Mouse (Mus musculus): ENCODE data around the gene Rpgrip1.
"Not testable (repeated sequence)": the region's sequence is repeated elsewhere in the genome, so short reads cannot be mapped to it uniquely, and the experiment has no call there.

The Rpgrip1 gene

DNA sequence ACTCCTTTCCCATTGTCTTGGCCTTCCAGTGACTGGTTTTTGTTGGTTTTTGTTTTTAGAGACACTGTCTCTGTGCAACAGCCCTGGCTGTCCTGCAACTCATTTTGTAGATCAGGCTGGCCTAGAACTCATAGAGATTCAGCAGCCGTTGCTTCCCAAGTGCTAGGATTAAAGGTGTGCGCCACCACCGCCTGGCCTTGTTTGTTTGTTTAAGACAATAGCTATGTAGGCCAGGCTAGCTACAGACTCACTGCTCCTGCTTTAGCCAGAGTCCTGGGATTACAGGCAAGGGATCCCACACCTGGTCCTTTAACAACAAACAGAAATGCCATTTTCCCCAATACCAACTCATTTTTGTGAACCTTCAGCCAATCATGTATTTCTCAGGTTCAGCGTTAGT, at the start of gene Rpgrip1:
Gene Rpgrip1 (plus strand): TSS at position 359 of the 400 bp plus-strand sequence.
- DNase-seq (ENCODE audit: low spot score), result no peak

DNA sequence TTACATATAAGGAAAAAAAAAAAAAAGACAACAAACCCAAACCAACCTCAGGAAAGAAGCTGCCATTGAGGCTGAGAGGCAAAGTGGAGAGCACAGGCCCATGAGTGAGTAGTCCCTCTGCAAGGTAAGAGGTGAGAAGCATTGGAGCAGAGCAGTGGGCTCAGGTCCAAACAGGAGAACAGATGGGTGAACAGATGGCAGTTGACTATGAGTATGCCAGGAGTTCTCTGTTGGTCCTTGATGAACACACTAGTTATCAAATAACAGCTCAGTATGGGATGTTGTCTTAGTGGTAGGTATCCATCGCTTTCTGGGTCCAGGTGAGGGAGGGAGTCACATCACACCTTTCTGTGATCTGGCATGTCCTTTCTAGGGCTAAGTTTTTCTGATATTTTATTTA, 49.7 kb upstream of the Rpgrip1 start:
- no peak for DNase-seq (ENCODE audit: low spot score)

- DNase-seq (ENCODE audit: low spot score), result no peak
Observed at GRCm38 (mm10) chr14:52061798-52062197, 48.7 kb upstream of the Rpgrip1 start.

DNA sequence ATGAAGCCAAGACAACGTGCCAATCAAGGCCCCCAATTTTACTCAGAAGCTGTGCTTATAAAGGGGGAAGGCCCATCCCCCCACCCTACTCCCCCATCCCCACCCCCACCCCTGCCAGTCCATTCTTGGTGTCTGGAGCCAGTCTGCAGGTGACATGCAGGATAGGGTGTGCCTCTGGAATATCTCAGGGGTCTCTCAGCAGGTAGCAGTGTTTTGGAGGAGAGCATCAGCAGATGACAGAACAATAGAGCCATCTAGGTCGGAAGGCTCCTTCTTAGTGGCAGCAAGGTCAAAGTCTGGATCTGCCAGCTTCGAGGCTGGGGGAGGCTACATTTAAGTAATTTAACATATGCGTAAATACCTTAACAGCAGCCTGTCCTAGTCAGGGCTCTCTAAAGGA, 44.4 kb upstream of the Rpgrip1 start:
- no peak for DNase-seq (ENCODE audit: low spot score)

- no peak for DNase-seq (ENCODE audit: low spot score)
Observed at GRCm38 (mm10) chr14:52071599-52072137, 38.8 kb upstream of the Rpgrip1 start.

DNA sequence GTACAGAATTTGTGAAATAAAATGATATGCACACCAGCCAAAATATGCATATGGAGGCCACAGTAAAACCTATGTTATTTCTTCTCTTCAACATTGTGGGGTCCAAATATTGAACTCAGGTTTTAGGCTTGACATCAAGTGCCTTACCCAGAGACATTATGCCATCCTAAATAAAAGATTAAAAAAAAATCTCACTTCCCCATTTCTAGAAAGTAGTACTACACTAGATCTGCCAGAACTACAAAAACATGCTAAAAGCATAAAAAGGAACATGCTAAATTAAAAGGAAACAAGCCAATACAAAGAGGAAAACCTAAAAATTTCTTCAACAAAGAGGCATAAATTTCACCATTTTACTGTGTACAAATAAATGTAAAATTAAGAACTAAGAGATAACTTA, 27.4 kb upstream of the Rpgrip1 start:
- no peak for DNase-seq (ENCODE audit: low spot score)

- DNase-seq (ENCODE audit: low spot score), result no peak
Observed at GRCm38 (mm10) chr14:52094533-52094932, 16.0 kb upstream of the Rpgrip1 start.

DNA sequence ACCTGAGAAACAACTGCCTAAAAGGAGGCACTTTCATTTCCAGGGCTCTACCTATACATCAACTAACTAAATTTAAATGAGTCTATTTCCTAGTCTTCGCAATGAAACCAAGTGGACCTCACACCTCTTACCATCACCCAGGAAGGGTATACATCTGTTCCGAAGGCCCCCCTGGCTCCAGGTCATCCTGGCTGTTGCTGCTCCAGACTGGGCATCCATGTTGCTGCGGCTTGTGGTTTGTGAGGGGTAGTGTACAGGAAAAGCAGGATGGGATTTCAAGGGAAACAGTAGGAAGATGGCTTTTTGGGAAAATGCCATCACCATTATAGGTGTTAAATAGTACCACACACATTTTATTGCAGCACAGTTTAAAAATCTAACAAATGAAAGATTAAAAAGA, 13.3 kb upstream of the Rpgrip1 start:
- not testable (repeated sequence) for DNase-seq (ENCODE audit: low spot score)

DNA sequence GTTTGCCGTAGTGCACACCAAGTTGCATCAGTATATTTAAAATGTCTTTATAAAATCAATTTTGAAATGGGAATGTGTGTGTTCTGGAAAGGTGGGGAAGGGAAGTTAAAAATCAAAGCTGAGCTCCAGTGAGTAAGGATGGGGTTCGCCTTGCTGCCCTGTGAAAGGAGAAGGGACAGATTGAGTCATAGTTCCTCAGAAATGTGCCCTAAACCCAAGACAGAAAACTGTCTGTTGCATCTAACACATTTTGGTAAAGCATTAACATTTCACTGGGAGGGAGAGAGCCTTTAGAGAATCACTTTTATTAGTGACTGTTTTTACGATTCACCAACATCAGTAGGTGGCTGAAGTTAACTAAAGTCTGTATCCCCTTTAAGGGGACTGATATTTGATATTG, 12.1 kb upstream of the Rpgrip1 start:
- not testable (repeated sequence) for DNase-seq (ENCODE audit: low spot score)

DNA sequence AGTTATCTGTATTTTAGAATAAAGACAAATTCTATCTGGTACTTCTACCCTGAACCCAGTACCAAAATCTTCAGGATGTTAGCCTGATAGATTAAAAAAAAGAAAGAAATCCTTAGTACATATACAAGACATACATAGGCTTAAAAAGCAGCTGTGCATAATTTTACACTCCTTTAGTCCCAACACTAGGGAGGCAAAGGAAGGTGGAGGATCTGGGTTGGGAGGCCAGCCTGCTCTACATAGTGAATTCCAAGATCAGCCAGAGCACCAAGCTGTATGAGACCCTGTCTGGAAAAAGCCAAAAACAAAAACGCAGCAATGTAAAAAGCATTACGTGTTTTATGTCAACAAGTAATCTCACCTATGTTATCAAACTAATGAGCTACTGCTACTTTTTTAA, 10.9 kb upstream of the Rpgrip1 start:
- no peak for DNase-seq (ENCODE audit: low spot score)

DNA sequence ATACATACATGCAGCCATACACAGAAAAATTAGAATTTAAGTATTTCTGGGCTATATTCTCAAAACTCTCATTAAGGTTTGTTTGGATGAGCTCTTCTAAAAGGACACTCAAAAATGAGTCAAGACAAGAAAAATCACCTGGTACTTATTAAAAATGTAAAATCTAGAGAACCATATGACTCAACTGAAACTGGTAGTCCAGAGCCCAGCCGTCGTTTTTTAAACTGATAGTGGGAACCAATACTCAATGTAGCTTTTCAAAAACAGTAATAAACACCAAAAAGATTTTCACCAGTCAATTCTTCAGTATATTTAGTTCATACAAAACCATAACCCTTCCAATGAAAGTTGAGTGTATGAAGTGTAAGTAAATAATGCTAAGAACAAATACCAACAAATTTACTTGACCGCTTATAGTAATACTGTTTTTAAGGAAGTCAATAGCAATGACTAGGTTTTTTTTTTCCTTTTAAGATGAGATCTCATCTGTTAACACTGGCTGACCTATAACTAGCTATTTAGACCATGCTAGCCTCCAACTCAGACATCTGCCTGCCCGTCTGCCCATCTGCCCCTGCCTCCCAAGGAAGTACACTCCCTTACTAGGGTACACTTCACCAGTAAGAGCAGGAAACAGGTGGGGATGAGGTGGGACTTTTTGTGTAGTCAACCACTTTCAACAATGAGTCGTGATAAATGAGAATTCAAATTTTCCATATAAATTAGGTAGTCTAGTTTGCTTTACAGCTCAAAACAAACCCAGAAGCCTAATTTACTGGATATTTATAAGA, 10.1 kb upstream of the Rpgrip1 start:
- no peak for DNase-seq (ENCODE audit: low spot score)

- no peak for DNase-seq (ENCODE audit: low spot score)
Observed at GRCm38 (mm10) chr14:52101285-52102157, 9.0 kb upstream of the Rpgrip1 start.

DNA sequence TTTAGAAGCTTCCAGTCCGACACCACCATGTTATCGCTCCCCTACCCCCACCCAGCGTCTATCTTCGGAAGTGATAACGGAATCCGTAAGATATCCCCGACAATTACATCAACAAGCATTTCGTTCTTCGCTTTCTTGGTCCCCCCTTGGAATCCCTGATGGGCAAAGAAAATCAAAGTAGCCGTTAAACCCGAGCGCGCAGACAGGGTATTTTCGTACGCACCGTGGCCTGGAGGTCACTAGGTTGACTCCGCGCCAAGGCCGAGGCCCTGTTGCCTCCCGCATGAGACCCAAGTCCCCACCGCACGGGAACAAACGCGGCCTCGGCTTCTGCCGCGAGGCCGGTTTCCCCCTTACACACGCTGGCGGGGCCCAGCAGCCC, 7.0 kb upstream of the Rpgrip1 start:
- DNase-seq (ENCODE audit: low spot score), result peak; percentile 36

DNA sequence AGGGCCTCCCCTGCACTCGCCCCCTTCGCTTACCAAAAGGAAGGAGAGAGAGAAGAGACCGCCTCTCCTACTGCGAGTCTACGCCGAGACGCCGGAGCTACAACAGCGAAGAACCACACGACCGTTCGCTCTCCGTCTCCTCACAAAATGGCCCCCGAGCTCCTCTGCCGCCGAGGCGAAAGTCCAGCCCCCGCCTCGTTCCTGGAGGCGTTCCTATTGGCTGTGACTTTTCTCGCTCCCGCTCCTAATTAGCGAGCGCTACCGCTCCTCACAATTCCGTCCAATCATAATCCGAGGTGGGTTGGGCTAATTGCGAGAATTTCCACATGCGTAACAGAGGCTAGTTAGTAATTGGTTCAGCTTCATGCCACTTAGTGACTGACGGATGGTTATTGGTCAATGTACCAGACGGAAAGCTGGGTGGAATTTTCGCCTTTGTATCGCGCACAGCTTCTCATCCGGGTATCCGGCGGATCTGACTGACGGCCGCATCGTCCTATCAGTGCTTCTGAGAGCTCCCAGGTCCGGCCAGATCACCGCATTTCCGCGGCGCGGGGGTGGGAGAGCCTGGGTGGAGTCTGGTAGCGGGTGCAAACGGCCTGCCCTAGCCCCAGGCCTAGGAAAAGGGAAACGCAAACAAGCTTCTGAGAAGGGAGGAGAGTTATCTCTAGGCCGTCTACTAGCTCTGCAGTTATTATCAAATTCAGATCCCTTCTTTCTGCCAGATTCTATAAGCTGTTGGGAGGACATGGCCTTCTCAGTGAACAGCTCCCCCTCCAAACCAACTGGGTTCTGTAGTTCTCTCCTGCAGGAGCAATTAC, 6.4 kb upstream of the Rpgrip1 start, which contains the start of gene Hnrnpc:
Gene Hnrnpc (minus strand): TSS at position 173 of the 821 bp plus-strand sequence.
- DNase-seq (ENCODE audit: low spot score), result peak; percentile 100

DNA sequence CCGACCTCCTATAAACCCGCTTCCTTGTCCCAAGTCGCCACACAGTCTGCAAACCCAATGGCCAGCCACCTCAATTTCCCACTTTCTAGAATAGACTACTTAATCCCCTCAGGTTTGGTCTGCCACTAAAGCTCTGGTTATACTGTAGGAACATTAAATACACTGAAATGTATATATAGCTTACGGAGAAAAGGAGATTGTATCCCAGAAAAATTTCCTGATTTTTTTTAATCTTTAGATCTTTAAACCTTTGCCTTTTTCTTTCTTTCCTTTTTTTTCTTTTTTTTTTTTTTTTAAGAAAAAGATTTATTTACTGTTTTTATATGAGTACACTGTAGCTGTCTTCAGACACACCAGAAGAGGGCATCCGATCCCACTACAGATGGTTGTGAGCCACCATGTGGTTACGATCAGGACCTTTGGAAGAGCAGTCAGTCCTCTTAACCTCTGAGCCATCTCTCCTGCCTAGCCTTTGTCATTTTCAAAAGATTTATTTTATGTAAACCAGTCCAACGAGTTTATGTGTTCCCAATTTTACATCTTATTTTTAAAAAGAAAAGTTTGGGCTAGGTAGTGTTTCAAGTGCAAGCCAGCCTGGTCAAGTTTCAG, 5.7 kb upstream of the Rpgrip1 start:
- no peak for DNase-seq (ENCODE audit: low spot score)

GRCm38 (mm10) chr14:52105308-52105707, 5.2 kb upstream of the Rpgrip1 start:
- no peak for DNase-seq (ENCODE audit: low spot score)

DNA sequence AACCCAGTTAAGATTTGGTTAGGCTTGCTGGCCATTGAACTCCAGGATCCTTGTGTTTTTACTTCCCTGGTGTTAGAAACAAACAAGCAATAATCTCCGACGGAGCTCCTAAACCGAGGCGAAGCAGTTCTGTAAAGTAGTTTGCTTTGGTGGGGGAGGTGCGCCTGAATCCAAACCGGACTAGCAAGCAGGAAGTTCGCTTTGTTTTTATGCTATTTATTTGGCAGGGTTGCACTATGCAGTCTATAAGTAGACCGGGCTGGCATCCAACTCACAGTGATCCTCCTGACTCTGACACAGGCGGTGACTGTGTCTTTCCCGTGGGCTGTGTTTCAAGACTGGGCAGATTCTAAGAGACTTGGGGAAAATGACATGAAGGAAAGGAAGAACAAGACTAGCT, 3.8 kb upstream of the Rpgrip1 start:
- DNase-seq (ENCODE audit: low spot score), result peak; percentile 42

DNA sequence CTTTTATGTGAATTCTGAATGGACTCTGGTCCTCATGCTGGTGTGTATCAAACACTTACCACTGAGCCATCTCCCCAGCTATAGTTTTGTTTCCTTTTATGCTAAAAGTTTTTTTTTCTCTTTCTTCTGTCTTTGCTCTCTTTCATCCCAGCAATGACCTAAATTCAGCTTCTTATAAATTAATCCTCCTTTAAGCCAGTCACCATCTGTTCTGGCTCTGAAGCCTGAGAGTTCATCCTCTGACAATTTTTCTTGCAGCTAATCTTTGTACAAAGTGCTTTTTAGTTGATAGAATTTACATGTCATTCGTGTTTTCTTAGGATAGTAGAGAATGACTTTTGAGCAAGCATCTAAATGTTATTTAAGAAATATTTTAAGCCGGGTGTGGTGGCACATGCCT, 2.5 kb upstream of the Rpgrip1 start:
- DNase-seq (ENCODE audit: low spot score), result no peak

DNA sequence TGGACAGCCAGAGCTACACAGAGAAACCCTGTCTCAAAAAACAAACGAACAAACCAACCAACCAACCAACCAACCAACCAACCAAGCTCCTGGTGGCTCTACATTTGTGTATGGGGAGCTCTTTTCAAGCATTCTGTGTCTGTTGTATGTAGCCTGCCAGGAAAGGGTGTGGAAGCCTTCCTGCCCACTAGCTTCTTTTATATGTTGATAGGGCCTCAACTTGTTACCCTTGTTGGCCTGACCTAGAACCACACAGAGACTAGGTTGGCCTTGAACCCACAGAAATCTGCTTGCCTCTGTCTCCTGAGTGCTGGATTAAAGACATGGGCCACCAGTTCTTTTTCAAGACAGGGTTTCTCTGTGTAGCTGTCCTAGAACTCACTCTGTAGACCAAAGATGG, 3.6 kb downstream of the Rpgrip1 start:
- DNase-seq (ENCODE audit: low spot score), result no peak

DNA sequence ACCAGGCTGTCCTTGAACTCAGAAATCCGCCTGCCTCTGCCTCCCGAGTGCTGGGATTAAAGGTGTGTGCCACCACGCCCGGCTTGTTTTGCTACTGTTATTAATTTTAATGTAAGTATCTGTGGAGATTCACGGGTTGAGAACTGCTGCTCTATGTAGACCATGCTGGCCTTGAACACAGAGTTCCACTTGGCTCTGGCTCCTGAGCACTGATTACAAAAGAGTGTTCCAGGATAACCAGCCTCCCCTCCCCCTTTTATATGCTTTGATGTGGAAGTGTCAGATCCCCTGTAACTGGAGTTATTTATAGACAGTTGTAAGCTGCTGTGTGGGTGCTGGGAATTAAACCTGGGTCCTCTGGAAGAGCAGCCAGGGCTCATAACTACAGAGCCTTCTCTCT, 6.7 kb downstream of the Rpgrip1 start:
- no peak for DNase-seq (ENCODE audit: low spot score)

DNA sequence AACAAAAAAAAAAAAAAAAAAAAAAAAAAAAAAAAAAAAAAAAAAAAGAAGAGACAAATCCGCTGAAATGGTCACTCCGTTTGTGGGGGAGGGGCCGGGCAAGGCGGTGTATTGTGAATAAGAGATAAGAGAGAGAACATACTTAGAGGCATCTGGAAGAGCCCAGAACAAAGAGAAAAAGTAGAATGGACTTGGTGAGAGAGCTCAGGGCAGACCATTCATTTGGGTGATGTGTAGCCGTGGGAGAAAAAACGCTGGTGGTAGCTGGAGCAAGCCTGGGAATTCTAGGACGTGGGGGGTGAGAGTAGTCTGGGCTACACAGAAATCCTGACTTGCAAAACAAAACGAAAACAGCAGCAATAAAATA, 7.9 kb downstream of the Rpgrip1 start:
- no peak for DNase-seq (ENCODE audit: low spot score)
